Mouse (Mus musculus) spleen, adult 2 months (tissue): ENCODE data around the gene Pgap2.

Source experiments
- CTCF ChIP-seq: fragments of 200-500 bp; IDR thresholded peaks from 2 replicates; pipeline ENCODE4 v1.5.1; 2011; ENCODE audit warnings: mild to moderate bottlenecking, inconsistent platforms; ENCODE audit not compliant: insufficient read depth, insufficient read length, insufficient replicate concordance; ENCODE audit errors: extremely low read depth
- POLR2A ChIP-seq: fragments of 200-500 bp; IDR thresholded peaks from 2 replicates; pipeline ENCODE4 v1.6.1; 2011; ENCODE audit warnings: low read depth, low read length, inconsistent platforms

DNA sequence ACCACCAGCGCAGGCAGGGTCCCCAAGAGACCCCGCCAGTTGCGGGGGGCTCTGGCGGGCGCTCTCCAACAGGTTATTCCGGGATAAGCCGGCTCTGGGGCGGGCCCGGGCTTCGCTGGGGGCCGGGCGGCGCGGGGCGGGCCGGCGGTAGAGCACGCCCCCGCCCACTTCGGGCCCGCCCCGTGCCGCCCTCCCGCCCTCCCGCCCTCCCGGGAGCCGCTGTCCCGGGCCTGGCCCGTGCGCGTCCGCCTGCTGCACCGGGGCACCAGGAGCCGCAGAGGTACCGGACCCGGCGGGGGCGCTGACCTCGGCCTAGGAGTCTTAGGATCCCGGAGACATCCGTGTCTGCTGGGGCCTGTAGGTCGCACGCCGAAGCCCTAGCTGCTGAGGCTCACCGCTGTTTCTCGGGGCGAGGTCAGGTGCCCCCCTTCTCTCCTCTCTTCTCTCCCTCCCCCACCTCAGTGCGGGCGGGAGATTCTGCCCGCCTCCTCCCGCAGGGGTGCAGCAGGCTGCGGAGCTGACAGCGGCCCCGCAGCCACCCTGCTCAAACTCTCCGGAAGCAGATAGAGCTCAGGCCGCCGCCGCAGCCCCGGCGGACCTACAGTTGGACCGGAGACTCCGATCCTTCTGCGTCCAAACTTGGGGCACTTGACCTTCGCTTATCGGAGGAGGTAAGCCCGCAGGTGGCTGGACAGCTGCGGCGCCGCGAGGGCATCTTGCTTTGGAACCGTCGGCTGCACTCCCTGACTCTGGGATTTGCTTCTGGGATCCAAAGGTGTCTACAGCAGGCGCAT, 57.8 kb downstream of the Pgap2 start, which contains the start of gene Stim1:
- TF ChIP-seq CTCF (no peak), POLR2A (peak; percentile 10; the same call in 1 of the 2 replicates)
